Mouse (Mus musculus): ENCODE data around the gene Psapl1. TPM values are rescaled to one million over a fixed set of nuclear protein-coding genes. Genes with fewer than 3 reads are reported as not detected.

The Psapl1 gene
- not detected in 2 replicates for polyA plus RNA-seq (2016; fragmentation: Nextera tagmentation; extraction: Ambion mirVana)

GRCm38 (mm10) chr5:36203916-36204315 is at the start of gene Psapl1:
Gene Psapl1, plus strand, starts transcription at chr5:36204021.
- WGBS: 91% methylated on average over 10 of the region's 10 CpGs
- Histone ChIP-seq H3K27me3 (replicated peaks) (no peaks in the 10 kb centered on the region), H3K4me2 (replicated peaks) (no peak within 1 kb of the TSS), H3K36me3 (no peaks in the 10 kb centered on the region), H3K27ac (no peak within 1 kb of the TSS), H3K9me3 (no peaks in the 10 kb centered on the region), H3K9ac (no peak within 1 kb of the TSS), H3K4me3 (no peak within 1 kb of the TSS), H3K4me1 (no peaks in the 10 kb centered on the region)
- no peak for ATAC-seq (ENCODE audit: low FRiP score, low read depth)

GRCm38 (mm10) chr5:36154879-36155485 is 48.8 kb upstream of the Psapl1 start:
- H3K27ac ChIP-seq: 0 out of 2 replicates have a peak overlapping the region, but pooled peaks have one; percentile 12
- H3K27me3 ChIP-seq (replicated peaks): no peaks in the 10 kb centered on the region
- no peak for ATAC-seq (ENCODE audit: low FRiP score, low read depth)
- H3K4me3 ChIP-seq: no peak overlapping the region
- no peaks in the 10 kb centered on the region for H3K9me3 ChIP-seq
- H3K4me1 ChIP-seq: peaks cover 25% of the 10 kb centered on the region
- no peak overlapping the region for H3K4me2 ChIP-seq (replicated peaks)
- H3K36me3 ChIP-seq: no peaks in the 10 kb centered on the region
- H3K9ac ChIP-seq: no peak overlapping the region
- WGBS: 27% methylated on average over 8 of the region's 8 CpGs

- Histone ChIP-seq H3K27ac (no peak overlapping the region), H3K4me3 (no peak overlapping the region), H3K36me3 (no peaks in the 10 kb centered on the region), H3K4me1 (peaks cover 29% of the 10 kb centered on the region), H3K9me3 (no peaks in the 10 kb centered on the region), H3K9ac (no peak overlapping the region), H3K4me2 (replicated peaks) (no peak overlapping the region), H3K27me3 (replicated peaks) (no peaks in the 10 kb centered on the region)
- WGBS: 85% methylated on average over 21 of the region's 21 CpGs
- no peak for ATAC-seq (ENCODE audit: low FRiP score, low read depth)
These were observed 38.2 kb upstream of the Psapl1 start for GRCm38 (mm10) chr5:36165424-36166302.

GRCm38 (mm10) chr5:36166346-36167013 is 37.3 kb upstream of the Psapl1 start:
- Histone ChIP-seq H3K4me3 (no peak overlapping the region), H3K9ac (no peak overlapping the region), H3K4me2 (replicated peaks) (no peak overlapping the region), H3K27me3 (replicated peaks) (no peaks in the 10 kb centered on the region), H3K27ac (no peak overlapping the region), H3K4me1 (peaks cover 29% of the 10 kb centered on the region), H3K9me3 (no peaks in the 10 kb centered on the region), H3K36me3 (no peaks in the 10 kb centered on the region)
- 0 out of 2 replicates have a peak, but pooled peaks have one; percentile 42 for ATAC-seq (ENCODE audit: low FRiP score, low read depth)
- WGBS: 74% methylated on average over 6 of the region's 6 CpGs

- WGBS: 43% methylated on average over 14 of the region's 14 CpGs
- Histone ChIP-seq H3K27me3 (replicated peaks) (0 out of 2 replicates have a peak, but pooled peaks cover 11% of the 10 kb centered on the region), H3K36me3 (no peaks in the 10 kb centered on the region), H3K4me1 (peaks cover 29% of the 10 kb centered on the region), H3K27ac (no peak overlapping the region), H3K4me2 (replicated peaks) (no peak overlapping the region), H3K9ac (no peak overlapping the region), H3K4me3 (no peak overlapping the region), H3K9me3 (no peaks in the 10 kb centered on the region)
- ATAC-seq (ENCODE audit: low FRiP score, low read depth): 0 out of 2 replicates have a peak, but pooled peaks have one; percentile 31
These were observed 34.7 kb upstream of the Psapl1 start for GRCm38 (mm10) chr5:36168963-36169650.

- Histone ChIP-seq H3K4me3 (no peak overlapping the region), H3K4me1 (peaks cover 18% of the 10 kb centered on the region), H3K36me3 (no peaks in the 10 kb centered on the region), H3K27ac (no peak overlapping the region), H3K27me3 (replicated peaks) (0 out of 2 replicates have a peak, but pooled peaks cover 11% of the 10 kb centered on the region), H3K9ac (no peak overlapping the region), H3K9me3 (no peaks in the 10 kb centered on the region), H3K4me2 (replicated peaks) (no peak overlapping the region)
- 12% methylated on average over 9 of the region's 9 CpGs for WGBS
- ATAC-seq (ENCODE audit: low FRiP score, low read depth): peak; percentile 85
These were observed 29.2 kb upstream of the Psapl1 start for GRCm38 (mm10) chr5:36174569-36175115.

GRCm38 (mm10) chr5:36176409-36176808 is 27.4 kb upstream of the Psapl1 start:
- 93% methylated on average over 11 of the region's 11 CpGs for WGBS
- Histone ChIP-seq H3K27ac (no peak overlapping the region), H3K27me3 (replicated peaks) (0 out of 2 replicates have a peak, but pooled peaks cover 11% of the 10 kb centered on the region), H3K36me3 (no peaks in the 10 kb centered on the region), H3K9me3 (no peaks in the 10 kb centered on the region), H3K4me2 (replicated peaks) (no peak overlapping the region), H3K9ac (no peak overlapping the region), H3K4me3 (no peak overlapping the region), H3K4me1 (peaks cover 13% of the 10 kb centered on the region)
- no peak for ATAC-seq (ENCODE audit: low FRiP score, low read depth)

- Histone ChIP-seq H3K27me3 (replicated peaks) (0 out of 2 replicates have a peak, but pooled peaks cover 9% of the 10 kb centered on the region), H3K9me3 (no peaks in the 10 kb centered on the region), H3K9ac (no peak overlapping the region), H3K4me2 (replicated peaks) (no peak overlapping the region), H3K36me3 (no peaks in the 10 kb centered on the region), H3K4me1 (peaks cover 13% of the 10 kb centered on the region), H3K4me3 (no peak overlapping the region), H3K27ac (no peak overlapping the region)
- 96% methylated on average over 4 of the region's 4 CpGs for WGBS
- ATAC-seq (ENCODE audit: low FRiP score, low read depth): no peak
These were observed 26.9 kb upstream of the Psapl1 start for GRCm38 (mm10) chr5:36176873-36177272.

- Histone ChIP-seq H3K4me1 (peaks cover 18% of the 10 kb centered on the region), H3K27me3 (replicated peaks) (no peaks in the 10 kb centered on the region), H3K27ac (no peak overlapping the region), H3K9me3 (no peaks in the 10 kb centered on the region), H3K9ac (no peak overlapping the region), H3K36me3 (no peaks in the 10 kb centered on the region), H3K4me2 (replicated peaks) (no peak overlapping the region), H3K4me3 (no peak overlapping the region)
- 60% methylated on average over 7 of the region's 7 CpGs for WGBS
- no peak for ATAC-seq (ENCODE audit: low FRiP score, low read depth)
These were observed 25.6 kb upstream of the Psapl1 start for GRCm38 (mm10) chr5:36178215-36178614.

- Histone ChIP-seq H3K36me3 (no peaks in the 10 kb centered on the region), H3K4me1 (peaks cover 18% of the 10 kb centered on the region), H3K4me2 (replicated peaks) (no peak overlapping the region), H3K4me3 (no peak overlapping the region), H3K27me3 (replicated peaks) (no peaks in the 10 kb centered on the region), H3K27ac (no peak overlapping the region), H3K9me3 (no peaks in the 10 kb centered on the region), H3K9ac (no peak overlapping the region)
- WGBS: 95% methylated on average over 3 of the region's 3 CpGs
- no peak for ATAC-seq (ENCODE audit: low FRiP score, low read depth)
These were observed 25.0 kb upstream of the Psapl1 start for GRCm38 (mm10) chr5:36178785-36179184.

GRCm38 (mm10) chr5:36179708-36180107 is 24.1 kb upstream of the Psapl1 start:
- H3K9ac ChIP-seq: no peak overlapping the region
- no peak overlapping the region for H3K27ac ChIP-seq
- H3K4me1 ChIP-seq: peaks cover 18% of the 10 kb centered on the region
- no peaks in the 10 kb centered on the region for H3K27me3 ChIP-seq (replicated peaks)
- no peak overlapping the region for H3K4me3 ChIP-seq
- no peaks in the 10 kb centered on the region for H3K36me3 ChIP-seq
- WGBS: 85% methylated on average over 5 of the region's 5 CpGs
- no peaks in the 10 kb centered on the region for H3K9me3 ChIP-seq
- ATAC-seq (ENCODE audit: low FRiP score, low read depth): no peak
- no peak overlapping the region for H3K4me2 ChIP-seq (replicated peaks)
